Mouse (Mus musculus) lung, postnatal 25 days (tissue): ENCODE results near the gene Tmem184a.

Experiments
- DNase-seq: peaks from one replicate; pipeline ENCODE4 v3.0.0; 2022; ENCODE audit warnings: low spot score

The Tmem184a gene

GRCm38 (mm10) chr5:139793338-139794089 lies 26.2 kb downstream of the Tmem184a start:
- DNase-seq, result peak; percentile 61

DNA sequence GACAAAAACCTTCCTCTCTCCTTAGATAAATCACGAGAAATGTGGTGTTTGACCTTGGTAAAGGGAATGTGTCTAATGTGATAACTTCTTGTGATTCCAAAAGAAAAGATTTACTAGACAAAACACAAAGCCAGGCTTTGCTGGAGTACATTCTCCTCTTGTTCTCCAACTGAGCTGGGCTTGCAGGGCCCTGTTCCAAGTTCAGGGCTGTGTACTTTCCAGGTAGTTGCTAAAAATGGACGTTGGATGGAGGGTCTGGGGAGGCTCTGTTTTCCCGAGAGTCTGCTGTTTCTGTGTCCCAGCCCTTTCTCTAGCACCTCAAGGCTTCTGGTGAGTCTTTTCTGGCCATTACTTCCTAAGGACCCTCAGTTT lies 26.8 kb downstream of the Tmem184a start:
- DNase-seq, result no peak

GRCm38 (mm10) chr5:139792159-139792775 lies 27.4 kb downstream of the Tmem184a start:
- no peak for DNase-seq

DNA sequence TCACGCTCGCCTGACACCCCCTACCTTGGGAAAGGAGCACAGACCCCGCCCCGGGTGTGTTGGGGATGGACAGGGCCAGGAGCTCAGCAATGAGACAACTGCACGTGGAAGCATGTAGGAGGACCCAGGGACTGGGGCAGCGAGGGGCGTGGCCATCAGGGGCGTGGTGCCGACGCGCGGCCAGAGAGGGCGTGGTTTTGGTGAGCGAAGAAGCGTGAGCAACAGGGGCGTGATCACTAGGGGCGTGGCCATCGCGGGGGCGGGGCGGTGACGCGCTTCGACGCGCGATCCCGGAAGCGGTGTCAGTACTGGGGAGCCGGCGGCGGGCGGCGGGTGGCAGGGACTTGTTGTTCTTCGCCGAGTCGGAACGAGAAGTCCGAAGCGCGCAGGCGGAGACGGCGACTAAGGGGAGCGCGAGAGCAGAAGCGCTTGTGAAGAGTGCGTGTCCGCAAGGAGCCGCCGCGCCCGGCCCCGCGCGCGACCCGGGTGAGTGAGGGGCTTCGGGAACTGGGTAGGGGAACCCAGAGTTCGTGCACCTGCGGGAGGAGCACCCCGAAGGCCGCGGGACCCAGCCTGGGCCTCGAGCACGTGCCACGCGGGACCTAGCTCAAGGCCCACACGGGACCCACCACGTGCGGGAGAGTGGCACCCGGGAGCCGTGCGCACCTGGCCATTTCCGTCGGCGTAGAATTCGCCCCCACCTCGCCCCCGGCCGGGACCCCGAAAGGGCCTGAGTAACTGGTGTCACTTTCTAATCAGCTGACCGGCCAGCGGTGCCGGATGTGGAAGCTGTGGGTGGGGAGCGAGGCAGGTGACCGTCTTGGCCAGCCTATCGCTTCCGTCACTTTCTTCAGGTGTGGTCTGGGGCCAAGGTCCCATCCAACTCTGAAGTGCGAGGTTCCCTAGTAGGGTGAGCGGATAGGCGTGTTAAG lies 28.2 kb downstream of the Tmem184a start, which contains the start of gene Mafk:
Gene Mafk (plus strand): TSS at position 287 of the 932 bp plus-strand sequence.
- DNase-seq, result peak; percentile 98

DNA sequence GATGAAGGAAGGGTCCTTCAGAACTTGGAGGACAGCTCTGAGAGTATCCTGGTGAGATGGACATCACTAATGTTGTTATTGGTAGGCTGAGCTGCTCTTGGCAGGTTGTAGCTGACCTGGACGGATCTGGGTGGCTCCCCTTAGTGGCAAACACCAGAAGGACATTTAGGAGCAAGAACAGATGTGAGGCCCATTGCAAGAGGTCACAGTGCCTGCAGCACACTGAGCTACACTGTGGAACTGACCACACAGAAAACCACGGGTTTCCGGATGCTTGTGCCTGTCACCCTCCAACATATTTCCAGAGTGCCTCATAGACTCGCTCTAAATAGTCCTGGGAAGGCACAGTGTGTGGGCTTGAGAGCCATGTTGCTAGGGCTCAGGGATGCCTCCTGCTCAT lies 30.3 kb downstream of the Tmem184a start:
- no peak for DNase-seq

GRCm38 (mm10) chr5:139781406-139781805 lies 38.3 kb downstream of the Tmem184a start:
- peak; percentile 29 for DNase-seq

- DNase-seq, result no peak
Measured at GRCm38 (mm10) chr5:139776966-139777365, 42.8 kb downstream of the Tmem184a start.

- DNase-seq, result peak; percentile 95
Measured at GRCm38 (mm10) chr5:139775216-139775926, 44.3 kb downstream of the Tmem184a start, which contains the start of gene Ints1. Ints1 (minus strand) TSS chr5:139775674.

DNA sequence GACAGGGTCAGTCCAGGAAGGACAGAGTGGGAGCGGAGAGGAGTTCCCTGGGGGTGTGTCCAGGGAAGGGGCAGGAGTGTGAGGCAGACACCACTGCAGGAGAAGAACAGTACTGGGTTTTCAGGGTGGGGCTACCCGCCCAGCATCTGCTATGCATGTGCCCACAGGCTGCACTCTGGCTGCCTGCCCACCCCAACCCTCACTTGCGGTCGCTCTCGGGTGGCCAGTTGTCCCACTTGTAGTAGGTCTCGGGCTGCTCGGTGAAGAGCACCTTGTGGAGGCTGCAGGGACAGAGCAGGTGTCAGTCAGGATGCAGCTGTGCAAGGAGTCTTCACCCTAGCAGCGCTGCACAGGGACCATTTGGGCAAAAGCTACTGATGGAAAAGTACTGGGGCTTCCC lies 51.5 kb downstream of the Tmem184a start:
- DNase-seq, result no peak

- DNase-seq, result no peak
Measured at GRCm38 (mm10) chr5:139764296-139764695, 55.4 kb downstream of the Tmem184a start.

- no peak for DNase-seq
Measured at GRCm38 (mm10) chr5:139758096-139758495, 61.6 kb downstream of the Tmem184a start.

- no peak for DNase-seq
Measured at GRCm38 (mm10) chr5:139756586-139756985, 63.1 kb downstream of the Tmem184a start.

- no peak for DNase-seq
Measured at GRCm38 (mm10) chr5:139756135-139756534, 63.6 kb downstream of the Tmem184a start.

GRCm38 (mm10) chr5:139754753-139755152 lies 65.0 kb downstream of the Tmem184a start:
- DNase-seq, result no peak
